Mouse (Mus musculus) ES-E14 (cell line): ENCODE results near the gene Hlcs.

ENCODE experiments used
- CHD2 ChIP-seq: IDR thresholded peaks from 2 replicates; pipeline ENCODE4 v1.6.1; 2014; ENCODE audit warnings: mild to moderate bottlenecking, low read depth, low read length, inconsistent platforms
- HCFC1 ChIP-seq: IDR thresholded peaks from 2 replicates; pipeline ENCODE4 v1.6.1; 2012; ENCODE audit warnings: low read length, inconsistent platforms, borderline replicate concordance; ENCODE audit not compliant: insufficient read depth
- MAFK ChIP-seq: IDR thresholded peaks from 2 replicates; pipeline ENCODE4 v1.6.1; 2014; ENCODE audit warnings: mild to moderate bottlenecking, low read depth, low read length, inconsistent platforms; ENCODE audit not compliant: insufficient read depth
- ZNF384 ChIP-seq: IDR thresholded peaks from 2 replicates; pipeline ENCODE4 v1.6.1; 2012; ENCODE audit warnings: low read depth, low read length, inconsistent platforms

DNA sequence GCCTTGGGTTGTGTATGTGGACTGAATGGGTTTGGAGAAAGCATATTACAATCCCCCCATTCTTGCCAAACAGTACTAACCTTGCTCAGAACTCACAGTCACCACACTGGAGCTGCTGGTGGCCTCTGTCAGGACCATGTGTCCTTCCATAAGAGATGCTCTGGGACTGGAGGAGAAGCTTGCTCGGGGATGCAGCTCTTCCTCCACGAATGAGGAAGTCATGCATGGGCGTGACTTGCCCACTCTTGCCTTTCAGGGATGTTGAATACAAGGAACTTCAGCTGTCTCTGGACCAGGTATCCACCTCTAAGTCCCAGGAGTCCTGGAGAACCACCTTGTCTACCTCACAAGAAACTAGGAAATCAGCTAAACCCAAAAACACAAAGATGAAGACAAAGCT is 191.0 kb downstream of the Hlcs start:
- TF ChIP-seq HCFC1 (no peak), MAFK (no peak), ZNF384 (no peak), CHD2 (no peak)
